Mouse (Mus musculus) adrenal gland, postnatal 36 days (tissue): ENCODE measurements at regions not wholly inside any gene's neighbourhood (a gene's known extent, or its start where the extent isn't known, plus 50 kb on each side); places are given as distances from the start of the nearest gene placed in this dataset.

ENCODE experiments used
- DNase-seq, 2 experiments: peaks; one replicate each; pipeline ENCODE4 v3.0.0; 2021; ENCODE audit warnings: mixed read lengths in 1 of 2

DNA sequence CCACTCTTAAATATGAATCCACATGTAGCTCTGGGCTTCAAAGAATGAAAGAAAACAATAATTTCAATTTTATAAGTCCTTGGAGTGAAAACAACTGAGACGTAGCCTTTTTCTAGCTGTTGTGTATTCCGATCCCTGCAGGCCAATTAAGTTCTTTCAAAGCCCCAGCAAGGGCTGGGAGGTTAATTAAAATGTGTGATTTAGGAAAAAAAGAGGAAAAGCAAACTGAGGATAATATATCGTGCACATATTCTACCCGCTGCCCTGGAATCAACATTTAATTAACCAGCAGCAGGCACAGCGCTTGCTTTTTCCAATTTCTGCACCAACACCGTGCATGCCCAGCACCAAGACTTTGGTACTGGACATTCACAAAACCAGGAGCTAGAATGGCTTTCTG lies 167.0 kb downstream of the Nectin3 start:
- no peak for DNase-seq

DNA sequence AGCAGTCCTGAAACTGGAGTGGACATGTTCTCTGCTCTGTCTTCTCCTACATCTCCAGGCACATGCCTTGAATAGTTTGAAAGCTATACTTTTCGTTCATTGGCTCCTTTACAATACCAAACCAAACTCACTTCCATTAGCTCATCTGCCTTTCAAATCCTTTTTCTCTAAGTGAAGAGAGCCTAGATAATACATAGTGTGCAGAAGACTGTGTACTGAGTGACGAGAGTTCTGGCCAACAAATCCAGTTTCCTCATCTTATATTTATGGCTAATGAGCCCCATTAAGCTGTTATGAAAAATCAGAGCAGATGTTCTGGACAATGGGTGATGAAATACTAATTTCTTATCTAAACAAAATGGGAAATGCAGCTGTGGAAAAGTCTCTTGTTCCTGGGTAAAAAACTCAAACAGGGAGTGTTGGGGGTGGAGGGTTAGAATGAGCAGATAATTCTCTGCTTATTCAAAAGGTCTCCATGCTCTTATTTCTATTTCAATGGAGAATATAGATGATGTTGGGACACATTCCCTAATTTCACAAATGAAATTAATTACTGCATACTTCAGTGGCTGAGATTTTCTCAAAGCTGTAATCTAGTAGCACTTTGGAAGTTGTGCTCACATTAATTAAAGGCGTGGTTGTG lies 144.3 kb upstream of the Gm4737 start:
- DNase-seq = no peak

DNA sequence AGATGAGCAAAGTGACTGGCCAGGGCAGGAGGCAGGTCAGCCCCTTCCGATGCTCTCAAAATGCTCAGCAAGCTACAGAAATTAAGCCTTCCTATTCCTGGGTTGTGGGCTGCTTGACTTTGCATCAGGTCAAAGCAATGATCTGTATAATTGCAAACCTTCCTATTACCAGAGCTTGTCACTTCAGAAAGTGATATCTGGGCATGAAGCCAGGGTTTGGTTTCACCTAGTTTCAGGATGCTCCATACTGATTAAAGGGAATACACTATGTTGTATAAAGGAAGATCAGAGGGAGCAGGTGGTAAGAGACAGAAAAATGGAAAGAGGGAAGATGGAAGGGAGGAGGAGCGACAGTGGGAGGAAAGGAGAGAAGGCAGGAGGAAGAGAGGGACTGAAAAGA lies 142.3 kb upstream of the Gm4737 start:
- DNase-seq = no peak

DNA sequence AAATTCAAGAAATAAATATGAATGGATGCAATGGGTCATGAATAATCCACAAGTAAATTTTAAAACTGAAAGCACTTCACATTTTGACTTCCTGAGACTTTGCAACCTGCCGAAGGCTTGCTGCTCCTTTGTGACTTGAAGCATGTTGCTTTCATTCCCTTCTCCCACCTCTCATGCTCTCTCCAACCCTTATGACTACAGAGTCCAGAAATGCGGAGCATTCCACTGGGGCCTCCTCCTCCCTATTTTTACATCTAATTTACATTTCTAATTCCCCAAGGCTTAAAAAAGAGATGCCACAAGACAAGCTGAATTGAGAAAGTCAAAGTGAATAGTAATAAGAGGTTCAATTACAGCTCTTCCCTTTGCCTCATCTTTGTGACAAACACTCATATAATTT lies 141.5 kb upstream of the Gm4737 start:
- DNase-seq = no peak

DNA sequence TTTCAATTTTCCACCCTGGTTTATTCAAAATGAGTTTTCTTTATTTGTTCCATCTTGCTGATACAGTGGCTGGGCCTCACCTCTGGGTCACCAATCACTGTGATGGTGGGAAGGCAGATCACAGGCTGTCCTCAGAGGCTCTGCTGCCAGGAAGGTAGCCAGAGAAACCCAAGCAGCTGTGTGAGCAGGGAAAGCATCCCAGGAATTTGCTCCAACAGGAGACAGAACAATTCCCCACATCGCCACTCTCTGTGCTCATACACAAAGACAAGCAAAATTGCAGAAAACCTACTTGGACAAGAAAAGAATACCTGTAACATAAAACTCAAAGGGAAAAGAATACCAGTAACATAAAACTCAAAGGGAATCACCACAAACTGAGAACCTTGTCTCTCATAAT lies 139.0 kb upstream of the Gm4737 start:
- no peak for DNase-seq

DNA sequence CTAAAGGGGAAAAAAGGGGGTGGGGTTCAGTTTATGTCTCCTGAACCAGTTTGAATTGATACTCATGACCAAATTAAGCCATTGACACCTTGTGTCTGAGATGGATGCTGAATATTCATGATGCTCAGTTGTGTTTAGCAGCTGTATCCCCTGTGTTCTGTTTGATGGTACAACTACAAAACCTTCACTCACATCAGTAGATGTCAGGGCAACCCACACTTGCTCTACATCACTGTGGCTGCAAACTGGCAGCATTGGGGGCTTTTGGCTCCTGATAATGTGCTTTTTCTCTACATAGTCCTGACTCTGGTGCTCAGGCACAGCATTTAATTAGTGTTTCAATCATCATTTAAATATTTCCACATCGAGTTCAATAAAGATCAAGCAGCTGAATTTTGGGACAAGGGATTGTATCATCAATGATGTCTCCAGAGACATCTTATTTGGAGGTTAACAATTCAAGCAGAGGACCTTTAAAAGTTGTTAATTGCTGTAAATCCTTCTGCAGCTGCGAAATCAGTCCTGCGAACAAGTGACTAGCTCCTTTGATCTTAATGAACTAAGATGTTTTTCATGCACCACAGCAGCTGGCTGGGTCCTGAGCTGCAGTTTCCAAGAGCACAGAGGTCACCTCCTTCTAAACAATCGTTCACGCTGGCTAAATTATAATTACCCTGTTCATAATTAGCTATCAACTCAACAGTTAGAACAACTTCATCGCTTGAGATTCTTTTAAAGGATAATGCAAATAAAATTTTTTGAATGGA lies 136.4 kb upstream of the Gm4737 start:
- DNase-seq = no peak

DNA sequence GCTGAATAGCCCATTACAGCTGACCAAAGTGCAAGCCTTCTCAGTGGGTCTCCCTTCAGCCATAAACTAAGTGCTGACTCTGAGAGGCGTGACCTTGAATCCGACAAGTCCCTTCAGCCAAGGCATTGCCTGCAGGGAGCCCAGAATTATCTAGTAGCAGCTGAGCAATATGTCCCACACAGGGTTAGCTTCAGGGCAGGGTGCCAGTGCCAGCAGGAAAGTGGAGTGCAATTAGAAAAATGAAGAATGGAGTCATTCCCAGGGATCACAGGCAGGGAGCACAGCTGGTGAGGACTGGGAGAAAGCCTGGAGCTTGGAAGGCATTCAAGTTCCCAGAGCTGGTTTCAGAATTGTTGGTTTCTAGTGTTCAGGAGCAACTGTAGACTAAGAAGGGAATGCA lies 135.3 kb upstream of the Gm4737 start:
- peak; percentile 29 to 58 for DNase-seq

DNA sequence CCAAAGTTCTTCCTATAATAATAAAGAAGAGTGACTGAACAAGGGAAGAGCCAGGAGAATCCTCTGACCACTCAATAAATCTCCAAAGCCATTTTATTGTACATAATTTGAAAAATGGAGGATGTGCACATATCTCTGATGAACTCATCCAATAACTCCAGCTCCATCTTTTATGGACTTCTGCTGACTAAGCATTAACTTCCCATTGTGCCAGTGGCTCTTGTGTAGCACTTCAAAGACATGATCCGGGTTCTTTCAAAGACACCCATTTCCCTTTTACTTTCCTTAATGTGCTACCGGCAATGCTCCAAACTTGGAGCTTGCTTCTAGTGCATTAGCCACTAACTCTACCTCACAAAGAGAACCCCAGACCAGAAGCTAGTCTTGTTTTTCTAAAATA lies 112.7 kb upstream of the Gm4737 start:
- no peak for DNase-seq

DNA sequence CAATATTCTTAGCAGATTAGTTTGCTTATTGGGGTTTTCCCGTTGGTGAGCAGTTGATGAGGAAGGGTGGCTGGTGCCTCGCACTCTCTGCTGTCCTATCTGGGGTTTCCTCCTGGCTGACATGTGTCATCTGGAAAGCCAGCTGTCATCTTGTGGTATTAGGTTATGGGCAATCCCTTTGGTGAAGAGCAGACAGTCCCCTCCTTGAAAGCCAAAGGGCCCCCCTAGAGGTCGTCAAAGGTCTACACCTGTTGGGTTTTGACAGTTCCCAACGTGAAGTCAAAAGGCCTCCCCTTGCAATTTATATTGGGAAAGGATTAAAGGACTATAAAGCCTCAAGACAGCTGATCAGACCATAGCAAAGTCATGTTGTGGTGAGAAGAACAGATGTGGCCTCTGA lies 96.8 kb upstream of the Gm4737 start:
- no peak for DNase-seq

DNA sequence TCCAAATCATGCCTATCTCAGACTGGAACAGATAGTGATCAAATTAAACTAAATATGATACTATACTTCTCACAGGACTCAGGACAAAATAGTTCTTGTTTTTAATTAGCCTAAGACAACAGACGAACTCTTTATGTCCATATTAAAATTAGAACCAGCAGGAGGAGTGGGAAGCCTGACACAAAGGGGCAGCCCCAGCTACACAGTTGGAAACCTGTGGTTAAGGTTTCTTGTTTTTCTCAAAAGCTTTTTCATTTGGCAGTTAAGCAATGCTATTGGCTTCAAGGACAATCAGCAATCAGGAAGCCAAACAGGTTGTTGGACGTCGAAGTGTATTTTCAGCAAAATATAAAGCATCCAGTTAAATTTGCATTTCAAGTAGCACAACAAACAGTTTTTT lies 96.1 kb upstream of the Gm4737 start:
- DNase-seq = no peak

DNA sequence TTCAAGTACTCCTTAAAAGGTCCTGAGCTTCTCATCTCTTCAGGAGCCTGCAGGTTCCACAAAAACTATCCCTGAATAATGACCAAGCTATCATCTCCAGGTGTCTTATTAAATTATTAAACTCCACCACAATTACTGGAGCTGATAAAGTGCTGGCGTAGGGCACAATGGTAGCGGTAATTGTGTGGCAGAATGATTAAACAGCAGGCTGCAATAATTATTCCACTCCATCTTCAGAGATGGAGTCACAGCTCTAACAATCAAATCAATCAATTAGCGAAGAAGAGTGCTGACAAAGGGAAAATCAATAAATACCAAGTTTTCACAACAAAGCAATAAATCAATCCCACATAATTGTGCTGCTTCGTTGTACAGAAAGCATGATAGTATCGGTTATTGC lies 90.7 kb upstream of the Gm4737 start:
- DNase-seq = no peak

DNA sequence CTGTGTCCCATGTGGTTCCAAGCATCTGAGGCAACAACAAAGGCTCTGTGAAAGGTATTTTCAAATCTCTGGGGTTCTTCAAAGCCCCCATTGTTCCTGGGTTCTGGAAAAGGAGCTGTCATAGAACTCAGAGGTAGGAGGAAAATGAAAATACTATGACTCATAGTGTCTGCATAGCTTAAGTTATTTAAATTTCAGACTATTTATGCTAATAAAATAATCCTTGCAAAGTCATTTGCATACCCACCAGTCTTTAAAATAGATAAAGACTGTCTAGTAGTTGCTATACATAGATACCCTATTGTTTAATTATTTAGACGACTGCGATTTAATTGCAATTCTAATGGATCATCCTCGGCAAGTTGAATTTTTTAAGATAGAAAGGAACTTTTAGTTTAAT lies 73.9 kb upstream of the Gm4737 start:
- no peak for DNase-seq

DNA sequence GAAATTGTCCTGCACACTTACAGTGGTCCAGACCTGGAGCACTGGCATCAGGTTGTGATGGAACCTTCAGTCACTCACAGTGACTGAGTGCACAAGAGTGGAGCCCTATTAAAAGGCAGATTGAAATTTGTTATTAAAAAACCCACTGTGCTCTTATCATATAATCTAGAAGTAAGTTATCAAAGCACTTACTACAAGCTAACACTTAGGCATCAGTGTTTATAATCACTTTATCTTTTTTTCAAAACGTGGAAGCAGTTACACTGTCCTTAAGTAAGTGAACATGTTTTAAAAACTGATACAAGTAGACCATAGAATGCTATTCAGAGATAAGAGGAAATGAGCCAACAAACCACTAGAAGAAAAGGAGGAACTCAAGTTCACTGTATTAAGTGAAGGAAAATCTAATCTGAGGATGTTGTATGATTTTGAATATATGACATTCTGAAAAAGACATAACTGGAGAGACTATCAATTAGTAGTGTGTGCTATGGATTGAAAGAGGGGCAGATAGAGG lies 68.3 kb upstream of the Gm4737 start:
- DNase-seq = no peak

DNA sequence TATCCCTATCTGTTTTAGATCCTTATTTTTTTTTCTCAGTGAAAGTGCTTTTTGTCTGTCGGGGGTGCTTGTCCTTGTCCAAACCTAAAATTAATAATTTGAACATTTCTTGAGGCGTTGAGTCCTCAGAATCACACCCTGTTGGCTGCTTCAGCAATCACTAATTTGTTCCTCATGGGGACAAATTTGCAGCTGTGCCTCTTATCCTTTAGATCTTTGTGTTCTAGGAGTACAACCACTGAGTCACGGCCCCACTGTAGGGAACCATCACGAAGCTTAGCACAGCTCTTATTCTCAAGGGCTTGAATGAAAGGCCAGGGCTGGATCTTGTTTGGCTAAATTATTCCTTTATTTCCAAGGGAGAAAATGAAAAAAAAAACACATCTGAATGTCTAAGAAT lies 57.6 kb upstream of the Gm4737 start:
- no peak for DNase-seq

DNA sequence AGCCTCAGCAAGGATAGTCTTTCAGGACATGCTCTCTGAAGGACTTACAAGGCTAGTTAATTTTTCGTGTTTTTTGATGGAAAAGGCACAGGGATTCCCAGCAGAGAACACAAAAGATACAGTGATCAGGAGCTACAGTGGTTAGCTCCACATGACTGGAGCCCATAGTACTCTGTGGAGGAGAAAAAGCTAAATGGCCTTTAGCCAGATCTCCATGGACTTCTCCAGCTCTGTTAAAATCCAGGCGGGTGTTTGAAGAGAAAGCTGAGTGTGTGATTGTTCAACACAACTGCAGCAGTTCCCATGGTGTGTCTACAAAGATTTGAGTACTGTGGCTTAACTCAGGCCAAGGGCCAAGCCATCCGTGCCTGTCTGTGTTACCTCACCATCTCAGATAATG lies 57.0 kb upstream of the Gm4737 start:
- DNase-seq = no peak

DNA sequence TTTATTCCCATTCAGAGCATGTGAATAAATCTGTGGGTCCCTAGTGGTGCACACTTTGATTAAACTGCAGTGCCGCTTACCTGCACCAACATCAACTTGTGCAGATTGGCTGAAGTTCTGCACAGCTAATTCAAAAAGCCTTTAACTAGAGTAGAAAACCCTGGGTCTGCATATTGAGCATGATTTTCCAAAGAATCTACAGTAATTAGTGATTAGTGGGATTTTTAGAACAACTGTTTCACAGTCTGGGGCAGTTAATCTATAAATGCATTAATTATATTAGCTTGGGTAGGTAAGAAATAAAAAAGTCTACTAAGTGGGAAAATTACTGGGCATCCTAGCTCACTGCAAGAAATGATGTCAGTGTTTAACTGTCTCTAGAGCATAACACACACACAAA lies 50.2 kb upstream of the Gm4737 start:
- no peak for DNase-seq
